Mouse (Mus musculus) left cerebral cortex, postnatal 36 days (tissue): ENCODE measurements at regions not wholly inside any gene's neighbourhood (a gene's known extent, or its start where the extent isn't known, plus 50 kb on each side); places are given as distances from the start of the nearest gene placed in this dataset.

Experiments used
- DNase-seq, 2 experiments: peaks; one replicate each; pipeline ENCODE4 v3.0.0; 2021 to 2022; ENCODE audit warnings: low spot score in 2 of 2, mixed read lengths in 1 of 2
- intact Hi-C: fragments of 180-260 bp; cut with DNase I; formaldehyde crosslinking; loops from one replicate; pipeline ENCODE4 v1.15.1; 2025

DNA sequence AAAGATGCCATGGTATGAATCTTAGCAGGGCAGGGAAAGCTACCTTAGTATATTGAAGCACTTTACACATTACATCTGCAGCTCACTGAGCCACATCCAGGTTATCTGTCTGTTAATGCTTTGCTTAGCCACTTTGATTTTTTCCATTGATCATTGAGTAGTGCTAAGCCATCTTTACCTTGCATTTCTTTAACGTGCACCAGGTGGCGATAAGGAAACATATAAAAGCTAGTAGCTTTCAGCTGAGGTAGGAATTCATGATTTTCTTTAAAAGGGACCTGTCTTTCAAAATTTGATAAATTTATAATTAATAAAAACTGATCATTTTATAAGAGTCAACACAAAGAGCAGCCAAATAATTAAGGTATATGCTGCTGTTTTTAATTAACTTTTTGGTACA is 426.3 kb upstream of the Tpk1 start:
- intact Hi-C loops = loop anchor here (5.0 kb wide), 1 partner anchor 935 kb away; no protein-coding TSS in a partner anchor
- no peak for DNase-seq

DNA sequence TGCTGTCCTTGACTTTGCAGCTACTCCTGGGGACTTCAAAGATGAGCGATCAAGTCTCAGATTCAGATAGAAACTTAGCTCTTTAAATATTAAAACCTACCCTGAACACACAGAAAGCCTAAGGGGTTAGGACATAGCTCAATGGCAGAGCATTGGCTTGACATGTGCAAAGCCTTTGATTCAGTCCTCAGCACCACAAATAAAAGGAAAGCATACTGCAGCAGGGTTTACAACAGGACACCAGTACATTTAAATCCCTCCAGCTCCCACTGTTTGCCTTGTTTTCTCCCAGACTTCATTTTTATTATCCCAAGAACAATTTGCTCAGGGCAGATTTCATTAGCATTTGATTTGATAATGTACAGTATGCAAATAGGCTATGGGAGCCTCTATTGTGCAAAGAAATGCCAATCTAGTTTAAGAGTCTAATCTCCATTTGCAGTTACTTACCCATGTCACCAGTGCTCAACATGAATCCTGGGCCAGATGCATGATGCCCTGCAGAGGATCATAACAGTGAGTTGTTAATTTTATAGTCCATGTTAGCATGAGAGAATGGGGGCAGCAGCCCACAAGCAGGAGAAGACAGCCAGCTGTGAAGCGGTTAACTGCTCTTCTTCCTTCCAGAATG is 416.0 kb upstream of the Tpk1 start:
- DNase-seq = no peak
- intact Hi-C loops = no loop called here

DNA sequence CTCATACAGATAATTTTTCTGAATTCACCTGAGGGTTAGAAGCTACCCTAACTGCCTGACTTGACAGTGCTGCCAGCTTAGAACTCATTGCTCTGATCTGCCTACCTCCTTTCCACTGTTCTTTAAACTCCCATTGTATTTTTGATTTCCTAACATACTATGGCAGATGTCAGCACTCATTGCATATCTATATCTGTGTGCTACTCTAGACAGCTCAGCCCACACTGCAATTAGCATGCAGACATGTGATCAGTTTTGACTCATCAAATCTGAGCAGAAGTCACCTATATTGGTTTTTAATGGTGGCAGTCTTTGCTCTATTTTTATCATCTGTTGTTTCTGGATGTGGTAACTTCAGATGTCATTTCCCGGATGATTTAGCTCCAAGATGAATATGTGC is 407.0 kb upstream of the Tpk1 start:
- intact Hi-C loops = no loop called here
- DNase-seq = no peak

DNA sequence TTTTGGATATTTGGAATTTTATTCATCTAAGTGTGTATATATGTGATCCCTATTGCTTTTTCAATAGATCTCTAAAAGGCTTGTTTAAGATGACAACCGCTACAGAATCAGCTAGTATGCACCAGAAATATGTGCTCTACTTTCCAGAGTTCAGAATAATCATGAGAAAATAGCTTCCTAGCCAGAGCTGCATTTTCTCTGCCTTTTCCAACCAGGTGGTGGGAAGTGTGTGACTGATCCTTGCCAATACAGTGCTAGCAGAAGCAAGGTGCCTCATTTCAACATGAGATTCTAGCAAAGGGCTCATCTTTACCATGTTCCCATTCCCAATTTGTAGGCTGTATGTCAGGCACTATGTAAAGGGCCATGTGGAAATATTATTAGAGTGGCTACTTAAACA is 401.8 kb upstream of the Tpk1 start:
- intact Hi-C loops = no loop called here
- DNase-seq = no peak
